In the genomic region with DNA sequence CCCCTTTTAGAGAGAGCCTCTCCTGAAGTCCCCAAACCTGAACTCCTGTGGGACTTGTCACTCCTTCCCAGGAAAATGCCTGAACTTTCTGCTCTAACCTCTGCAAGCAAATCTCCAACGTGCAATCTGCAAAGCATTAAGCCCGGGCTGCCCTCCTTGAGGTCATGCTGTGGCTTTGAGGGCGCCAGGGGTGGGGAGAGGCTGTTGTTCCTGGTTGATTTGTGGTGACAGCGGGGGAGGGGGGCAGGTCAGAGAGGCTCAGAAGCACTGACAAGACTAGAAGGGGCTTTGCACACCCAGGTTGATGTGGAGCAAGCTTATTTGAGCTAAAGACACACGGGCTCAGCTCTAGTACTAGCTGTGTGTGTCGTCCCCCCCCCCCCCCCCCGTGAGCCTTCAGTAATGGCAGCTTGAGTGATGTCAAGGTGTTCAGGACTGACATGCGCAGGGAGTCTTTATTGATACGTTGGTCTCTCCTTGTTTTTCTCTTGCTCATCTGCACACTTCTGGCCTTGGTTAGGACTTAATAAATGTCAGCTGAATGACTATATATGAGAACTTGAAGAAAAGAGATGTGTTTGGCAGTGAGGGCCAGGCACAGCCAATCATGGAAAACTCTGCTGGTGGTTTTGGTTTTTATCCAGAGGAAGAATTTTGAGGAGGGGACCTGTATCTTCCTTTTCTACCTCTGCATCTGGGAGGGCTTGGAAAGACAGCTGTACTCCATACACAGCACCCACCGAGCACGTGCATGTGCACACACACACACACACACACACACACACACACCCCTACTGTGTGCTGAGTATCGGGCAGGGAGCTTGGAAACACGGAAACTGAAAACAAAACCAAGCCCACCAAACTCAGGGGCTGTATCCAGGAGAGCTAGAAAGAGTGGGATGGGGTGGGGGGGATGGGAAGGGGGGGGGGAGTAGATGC, we compare ENCODE assay signal across 9 mouse cellular contexts. TPM values are rescaled to one million over a fixed set of nuclear protein-coding genes. Genes with fewer than 3 reads are reported as not detected.
DNase-seq lines count a peak whose midpoint lies in the region; ATAC-seq lines count a peak whose summit lies in the region.
"Had no signal": no experiment of that assay in that cellular context is flagged by ENCODE, and none has a peak within 500 bp of the region (broad histone marks: within the 10 kb centered on the region; RNA-seq: fewer than 3 reads in every experiment).

No protein-coding gene starts in this region.

- no peaks in the 10 kb centered on the region for H3K27me3 ChIP-seq in embryonic facial prominence, embryonic 12.5 days
- no peaks in the 10 kb centered on the region for H3K27me3 ChIP-seq in kidney, embryonic 16.5 days (ENCODE audit: insufficient read depth, low read length)

- DNase-seq in adrenal gland, adult (ENCODE audit: inconsistent age in 2 of 2, low spot score in 1 of 2): peak; percentile 43 to 74
- DNase-seq in adrenal gland, postnatal 4 days (ENCODE audit: low spot score in 2 of 2): no peak
- peak; percentile 25 for DNase-seq in naive thymus-derived CD4-positive, alpha-beta T cell, adult 2 months (ENCODE audit: low read depth)
- DNase-seq in frontal cortex, postnatal 36 days (ENCODE audit: low spot score in 2 of 2): no peak
- no peak for DNase-seq in spleen, postnatal 4 days (ENCODE audit: low spot score in 2 of 2)

- H3K4me3 ChIP-seq in embryonic facial prominence, embryonic 12.5 days: peak overlapping the region; percentile 9; the same call in 1 of the 2 replicates
- peak overlapping the region; percentile 26 for H3K4me3 ChIP-seq in kidney, embryonic 16.5 days (ENCODE audit: low read length)

- peak; percentile 43 for ATAC-seq in CD4-positive, CD25-positive, alpha-beta regulatory T cell, adult 4 months
- ATAC-seq in embryonic facial prominence, embryonic 12.5 days (ENCODE audit: insufficient number of reproducible peaks, insufficient read depth, low FRiP score, low TSS enrichment): peak; percentile 31; the same call in 1 of the 2 replicates
- peak; percentile 66 for ATAC-seq in kidney, embryonic 16.5 days (ENCODE audit: low FRiP score, low TSS enrichment)

- no peaks in the 10 kb centered on the region for H3K36me3 ChIP-seq in embryonic facial prominence, embryonic 12.5 days
- no peaks in the 10 kb centered on the region for H3K36me3 ChIP-seq in kidney, embryonic 16.5 days (ENCODE audit: insufficient read depth, low read length)

- no peaks in the 10 kb centered on the region for H3K9me3 ChIP-seq in embryonic facial prominence, embryonic 12.5 days
- H3K9me3 ChIP-seq in kidney, embryonic 16.5 days (ENCODE audit: low read length): no peaks in the 10 kb centered on the region

- H3K4me2 ChIP-seq in embryonic facial prominence, embryonic 12.5 days (replicated peaks): peak overlapping the region; percentile 45
- H3K4me2 ChIP-seq in kidney, embryonic 16.5 days (replicated peaks; ENCODE audit: low read depth, low read length): peak overlapping the region; percentile 52

- peak overlapping the region; percentile 89 for H3K27ac ChIP-seq in embryonic facial prominence, embryonic 12.5 days
- H3K27ac ChIP-seq in kidney, embryonic 16.5 days (ENCODE audit: low read length): peak overlapping the region; percentile 25

- 8% methylated on average over 13 of the region's 13 CpGs for WGBS in embryonic facial prominence, embryonic 12.5 days
- WGBS in kidney, embryonic 16.5 days: 10% methylated on average over 12 of the region's 13 CpGs

- H3K4me1 ChIP-seq in embryonic facial prominence, embryonic 12.5 days: peaks cover 53% of the 10 kb centered on the region
- H3K4me1 ChIP-seq in kidney, embryonic 16.5 days (ENCODE audit: insufficient read depth, low read length): peaks cover 37% of the 10 kb centered on the region

- no peak overlapping the region for H3K9ac ChIP-seq in embryonic facial prominence, embryonic 12.5 days
- H3K9ac ChIP-seq in kidney, embryonic 16.5 days (replicated peaks; ENCODE audit: low read length): peak overlapping the region; percentile 60

RNA-seq across cellular contexts. Expression of gene Cpa5, which starts 6.5 kb away (rescaled TPM):
- not detected for total RNA-seq in adrenal gland, postnatal 4 days (2021)
- polyA plus RNA-seq in CD4-positive, CD25-positive, alpha-beta regulatory T cell, adult 4 months (2017; shearing (Covaris generic)): not detected
- 0.22 and 0.33 TPM in 2 replicates for polyA plus RNA-seq in embryonic facial prominence, embryonic 12.5 days (2016; fragmentation: Nextera tagmentation; extraction: Ambion mirVana)
- 0.64 and 0.66 TPM in 2 replicates for polyA plus RNA-seq in kidney, embryonic 16.5 days (2015; fragmentation: Nextera tagmentation; extraction: Ambion mirVana)
- polyA plus RNA-seq: large intestine, adult 2 months had no signal

RNA-seq across cellular contexts. Expression of gene Cpa1, which starts 21.7 kb away (rescaled TPM):
- 100 to 1,000 TPM in 1 of 2 experiments, under 1 TPM in 1; 0.96 to 609 TPM for total RNA-seq in adrenal gland, postnatal 4 days (2021)
- polyA plus RNA-seq in CD4-positive, CD25-positive, alpha-beta regulatory T cell, adult 4 months (2017; shearing (Covaris generic)): not detected
- polyA plus RNA-seq in embryonic facial prominence, embryonic 12.5 days (2016; fragmentation: Nextera tagmentation; extraction: Ambion mirVana): 0.22 and 0.29 TPM in 2 replicates
- polyA plus RNA-seq in kidney, embryonic 16.5 days (2015; fragmentation: Nextera tagmentation; extraction: Ambion mirVana): 1.8 and 2.4 TPM in 2 replicates

RNA-seq across cellular contexts. Expression of gene Cpa4, which starts 49.1 kb away (rescaled TPM):
- total RNA-seq in adrenal gland, postnatal 4 days (2021): 1 to 10 TPM; 2.9 to 3.2 TPM
- polyA plus RNA-seq in CD4-positive, CD25-positive, alpha-beta regulatory T cell, adult 4 months (2017; shearing (Covaris generic)): not detected
- 0.79 and 1.3 TPM in 2 replicates for polyA plus RNA-seq in embryonic facial prominence, embryonic 12.5 days (2016; fragmentation: Nextera tagmentation; extraction: Ambion mirVana)
- polyA plus RNA-seq in kidney, embryonic 16.5 days (2015; fragmentation: Nextera tagmentation; extraction: Ambion mirVana): 0.12 and 0.14 TPM in 2 replicates
- polyA plus RNA-seq: large intestine, adult 2 months had no signal

Comparison
In these comparisons a context has a peak if more than half of its experiments do, and no peak if none do; other contexts are left out.
1. DNase-seq: peak in adrenal gland, adult (2 of 2) and naive thymus-derived CD4-positive, alpha-beta T cell, adult 2 months (single experiment); none in adrenal gland, postnatal 4 days (0 of 2), frontal cortex, postnatal 36 days (0 of 2) and spleen, postnatal 4 days (0 of 2).
2. Peak in every context shown above with its lines, with median percentiles within 50 percentile points of each other: ATAC-seq.